Mouse (Mus musculus) embryonic facial prominence, embryonic 12.5 days (tissue): ENCODE results near the gene Akap17b. TPM values are rescaled to one million over a fixed set of nuclear protein-coding genes. Genes with fewer than 3 reads are reported as not detected.
"Not testable (repeated sequence)": the region's sequence is repeated elsewhere in the genome, so short reads cannot be mapped to it uniquely, and the experiment has no call there.

ENCODE experiments used
- ATAC-seq: fragments of 200-750 bp; cut with Nextera tagmentation; 2 replicates; pipeline ENCODE4 v1.8.0; 2017; ENCODE audit not compliant: insufficient number of reproducible peaks, insufficient read depth, low FRiP score, low TSS enrichment
- H3K27ac ChIP-seq: fragments of 300-500 bp; sonication (generic); 2 replicates; pipeline ENCODE4 v1.5.1; 2016; ENCODE audit warnings: mild to moderate bottlenecking
- H3K27me3 ChIP-seq: fragments of 300-500 bp; sonication (generic); 2 replicates; pipeline ENCODE4 v1.6.1; 2016; ENCODE audit warnings: mild to moderate bottlenecking, moderate library complexity
- H3K36me3 ChIP-seq: fragments of 300-500 bp; sonication (generic); 2 replicates; pipeline ENCODE4 v1.6.1; 2016; ENCODE audit warnings: mild to moderate bottlenecking
- H3K4me1 ChIP-seq: fragments of 300-500 bp; sonication (generic); 2 replicates; pipeline ENCODE4 v1.6.1; 2016
- H3K4me2 ChIP-seq: fragments of 300-500 bp; sonication (generic); replicated peaks from 2 replicates; pipeline ENCODE4 v1.6.1; 2016; ENCODE audit warnings: mild to moderate bottlenecking, moderate library complexity
- H3K4me3 ChIP-seq: fragments of 300-500 bp; sonication (generic); 2 replicates; pipeline ENCODE4 v1.5.1; 2016; ENCODE audit warnings: mild to moderate bottlenecking
- H3K9ac ChIP-seq: fragments of 300-500 bp; sonication (generic); 2 replicates; pipeline ENCODE4 v1.6.1; 2016; ENCODE audit warnings: mild to moderate bottlenecking, moderate library complexity
- H3K9me3 ChIP-seq: fragments of 300-500 bp; sonication (generic); 2 replicates; pipeline ENCODE4 v1.6.1; 2016; ENCODE audit warnings: mild to moderate bottlenecking, moderate library complexity
- WGBS: fragments of 180-500 bp; shearing (Covaris S2); methylation state at CpG from one replicate; pipeline ENCODE4 v1.1.7; 2016; 5-methylcytosine and 5-hydroxymethylcytosine counted together
- polyA plus RNA-seq: library from polyadenylated mRNA; unstranded; fragments of >200 nt; fragmentation: Nextera tagmentation; extraction: Ambion mirVana; gene quantifications from 2 replicates; pipeline ENCODE4 v1.2.1, GENCODE M21; 2016

Gene Akap17b
- polyA plus RNA-seq, 1 experiment from 2014 or later, result 3.1 TPM

GRCm38 (mm10) chrX:36599656-36600055 is 45.5 kb downstream of the Akap17b start:
- Histone ChIP-seq H3K4me1 (no peaks in the 10 kb centered on the region; the same call in 1 of the 2 replicates), H3K4me3 (peak overlapping the region; percentile 62), H3K9ac (no peak overlapping the region), H3K27me3 (no peaks in the 10 kb centered on the region), H3K9me3 (no peaks in the 10 kb centered on the region), H3K4me2 (peak overlapping the region; percentile 52), H3K27ac (peak overlapping the region; percentile 81), H3K36me3 (peaks cover 7% of the 10 kb centered on the region; the same call in 1 of the 2 replicates)
- WGBS, result 25% methylated on average over 3 of the region's 3 CpGs
- ATAC-seq, result 0 out of 2 replicates have a peak, but pooled peaks have one; percentile 44

GRCm38 (mm10) chrX:36598861-36599344 is 46.3 kb downstream of the Akap17b start:
- peak overlapping the region; percentile 62 for H3K4me3 ChIP-seq
- H3K9ac ChIP-seq, result peak overlapping the region; percentile 80
- H3K4me1 ChIP-seq, result no peaks in the 10 kb centered on the region; the same call in 1 of the 2 replicates
- peak overlapping the region; percentile 81 for H3K27ac ChIP-seq
- no peaks in the 10 kb centered on the region for H3K9me3 ChIP-seq
- peak; percentile 58; the same call in 1 of the 2 replicates for ATAC-seq
- 29% methylated on average over 14 of the region's 14 CpGs for WGBS
- H3K36me3 ChIP-seq, result no peaks in the 10 kb centered on the region; the same call in 1 of the 2 replicates
- peak overlapping the region; percentile 52 for H3K4me2 ChIP-seq
- no peaks in the 10 kb centered on the region for H3K27me3 ChIP-seq

GRCm38 (mm10) chrX:36598390-36598810 is 46.8 kb downstream of the Akap17b start:
- ATAC-seq, result peak; percentile 48; the same call in 1 of the 2 replicates
- Histone ChIP-seq H3K9me3 (no peaks in the 10 kb centered on the region), H3K36me3 (no peaks in the 10 kb centered on the region; the same call in 1 of the 2 replicates), H3K27me3 (no peaks in the 10 kb centered on the region), H3K4me1 (no peaks in the 10 kb centered on the region; the same call in 1 of the 2 replicates), H3K4me3 (peak overlapping the region; percentile 62), H3K4me2 (peak overlapping the region; percentile 52), H3K27ac (peak overlapping the region; percentile 81), H3K9ac (peak overlapping the region; percentile 80)
- WGBS, result 20% methylated on average over 37 of the region's 41 CpGs

GRCm38 (mm10) chrX:36597707-36598389 is 47.3 kb downstream of the Akap17b start, which contains the start of gene Pgrmc1:
Gene Pgrmc1 (plus strand): TSS chrX:36598206.
- Histone ChIP-seq H3K27ac (peak within 1 kb of the TSS; percentile 81), H3K4me3 (peak within 1 kb of the TSS; percentile 62), H3K9ac (peak within 1 kb of the TSS; percentile 80), H3K9me3 (no peaks in the 10 kb centered on the region), H3K4me2 (peak within 1 kb of the TSS; percentile 52), H3K27me3 (no peaks in the 10 kb centered on the region), H3K4me1 (no peaks in the 10 kb centered on the region; the same call in 1 of the 2 replicates), H3K36me3 (no peaks in the 10 kb centered on the region; the same call in 1 of the 2 replicates)
- 23% methylated on average over 35 of the region's 45 CpGs for WGBS
- ATAC-seq, result peak; percentile 84

GRCm38 (mm10) chrX:36596483-36597120 is 48.6 kb downstream of the Akap17b start:
- not testable (repeated sequence) for H3K4me1 ChIP-seq, H3K4me3 ChIP-seq, H3K27ac ChIP-seq, H3K4me2 ChIP-seq, H3K9me3 ChIP-seq, H3K9ac ChIP-seq, ATAC-seq, H3K27me3 ChIP-seq, H3K36me3 ChIP-seq
- 44% methylated on average over 3 of the region's 5 CpGs for WGBS

- Histone ChIP-seq H3K36me3 (no peaks in the 10 kb centered on the region), H3K4me1 (no peaks in the 10 kb centered on the region), H3K4me2 (no peak overlapping the region), H3K4me3 (no peak overlapping the region), H3K9me3 (no peaks in the 10 kb centered on the region), H3K9ac (no peak overlapping the region), H3K27me3 (no peaks in the 10 kb centered on the region), H3K27ac (no peak overlapping the region)
- WGBS, result 83% methylated on average over 3 of the region's 3 CpGs
- no peak for ATAC-seq
These were observed 49.9 kb downstream of the Akap17b start for GRCm38 (mm10) chrX:36595247-36595646.

- no peak for ATAC-seq
- Histone ChIP-seq H3K27ac (no peak overlapping the region), H3K27me3 (no peaks in the 10 kb centered on the region), H3K9me3 (no peaks in the 10 kb centered on the region), H3K4me3 (no peak overlapping the region), H3K4me2 (no peak overlapping the region), H3K4me1 (peaks cover 3% of the 10 kb centered on the region; the same call in 1 of the 2 replicates), H3K9ac (no peak overlapping the region), H3K36me3 (no peaks in the 10 kb centered on the region)
- WGBS, result 72% methylated on average over 4 of the region's 4 CpGs
These were observed 53.7 kb downstream of the Akap17b start for GRCm38 (mm10) chrX:36591539-36591938.

- Histone ChIP-seq H3K9ac (no peak overlapping the region), H3K4me3 (no peak overlapping the region), H3K27me3 (no peaks in the 10 kb centered on the region), H3K4me1 (peaks cover 3% of the 10 kb centered on the region; the same call in 1 of the 2 replicates), H3K4me2 (no peak overlapping the region), H3K27ac (no peak overlapping the region), H3K9me3 (no peaks in the 10 kb centered on the region), H3K36me3 (no peaks in the 10 kb centered on the region)
- no peak for ATAC-seq
- WGBS, result 62% methylated on average over 1 of the region's 1 CpGs
These were observed 54.1 kb downstream of the Akap17b start for GRCm38 (mm10) chrX:36591120-36591519.

- H3K4me2 ChIP-seq, result no peak overlapping the region
- ATAC-seq, result no peak
- H3K36me3 ChIP-seq, result no peaks in the 10 kb centered on the region
- H3K27me3 ChIP-seq, result no peaks in the 10 kb centered on the region
- WGBS, result 85% methylated on average over 7 of the region's 7 CpGs
- H3K9me3 ChIP-seq, result no peaks in the 10 kb centered on the region
- no peak overlapping the region for H3K4me3 ChIP-seq
- peaks cover 3% of the 10 kb centered on the region; the same call in 1 of the 2 replicates for H3K4me1 ChIP-seq
- H3K9ac ChIP-seq, result no peak overlapping the region
- H3K27ac ChIP-seq, result no peak overlapping the region
These were observed 54.9 kb downstream of the Akap17b start for GRCm38 (mm10) chrX:36590266-36590665.

GRCm38 (mm10) chrX:36587304-36588209 is 57.6 kb downstream of the Akap17b start:
- Histone ChIP-seq H3K9me3 (no peaks in the 10 kb centered on the region), H3K4me2 (no peak overlapping the region), H3K9ac (no peak overlapping the region), H3K36me3 (no peaks in the 10 kb centered on the region), H3K4me1 (peaks cover 3% of the 10 kb centered on the region; the same call in 1 of the 2 replicates), H3K4me3 (no peak overlapping the region), H3K27me3 (no peaks in the 10 kb centered on the region), H3K27ac (no peak overlapping the region)
- WGBS, result 69% methylated on average over 8 of the region's 8 CpGs
- ATAC-seq, result no peak
